Mouse (Mus musculus) frontal cortex, postnatal 14 days (tissue): ENCODE data around the gene Fgfr2.
"Not testable (repeated sequence)": the region's sequence is repeated elsewhere in the genome, so short reads cannot be mapped to it uniquely, and the experiment has no call there.

Experiments used
- DNase-seq, 2 experiments: peaks; one replicate each; pipeline ENCODE4 v3.0.0; 2022; ENCODE audit warnings: low spot score in 2 of 2

Fgfr2 gene

GRCm38 (mm10) chr7:130606958-130607357, 2516.2 kb downstream of the Fgfr2 start:
- DNase-seq: no peak

- DNase-seq: no peak
Measured at GRCm38 (mm10) chr7:130605111-130605510, 2518.0 kb downstream of the Fgfr2 start.

- no peak for DNase-seq
Measured at GRCm38 (mm10) chr7:130604390-130604789, 2518.8 kb downstream of the Fgfr2 start.

GRCm38 (mm10) chr7:130603556-130603955, 2519.6 kb downstream of the Fgfr2 start:
- DNase-seq: peak in 1 of 2 experiments; percentile 23

GRCm38 (mm10) chr7:130602804-130603203, 2520.3 kb downstream of the Fgfr2 start:
- DNase-seq: no peak

- DNase-seq: no peak
Measured at GRCm38 (mm10) chr7:130600546-130600945, 2522.6 kb downstream of the Fgfr2 start.

- DNase-seq: no peak
Measured at GRCm38 (mm10) chr7:130600074-130600473, 2523.1 kb downstream of the Fgfr2 start.

- no peak for DNase-seq
Measured at GRCm38 (mm10) chr7:130597546-130597945, 2525.6 kb downstream of the Fgfr2 start.

GRCm38 (mm10) chr7:130596079-130596855, 2526.9 kb downstream of the Fgfr2 start:
- not testable (repeated sequence) for DNase-seq

- not testable (repeated sequence) for DNase-seq
Measured at GRCm38 (mm10) chr7:130593375-130594239, 2529.5 kb downstream of the Fgfr2 start.

- not testable (repeated sequence) for DNase-seq
Measured at GRCm38 (mm10) chr7:130592975-130593374, 2530.2 kb downstream of the Fgfr2 start.

- no peak for DNase-seq
Measured at GRCm38 (mm10) chr7:130590845-130591437, 2532.2 kb downstream of the Fgfr2 start.

- no peak for DNase-seq
Measured at GRCm38 (mm10) chr7:130590081-130590828, 2532.9 kb downstream of the Fgfr2 start.

GRCm38 (mm10) chr7:130586521-130587072, 2536.6 kb downstream of the Fgfr2 start:
- no peak for DNase-seq

GRCm38 (mm10) chr7:130578607-130579006, 2544.5 kb downstream of the Fgfr2 start:
- DNase-seq: no peak

- no peak for DNase-seq
Measured at GRCm38 (mm10) chr7:130578066-130578465, 2545.1 kb downstream of the Fgfr2 start.

- no peak for DNase-seq
Measured at GRCm38 (mm10) chr7:130577388-130578003, 2545.7 kb downstream of the Fgfr2 start, which contains the start of gene Tacc2. Tacc2 (plus strand) TSS chr7:130577438.

- no peak for DNase-seq
Measured at GRCm38 (mm10) chr7:130576981-130577380, 2546.2 kb downstream of the Fgfr2 start.

- DNase-seq: no peak
Measured at GRCm38 (mm10) chr7:130574211-130574991, 2548.7 kb downstream of the Fgfr2 start.

GRCm38 (mm10) chr7:130573746-130574145, 2549.4 kb downstream of the Fgfr2 start:
- no peak for DNase-seq
